Mouse (Mus musculus) liver, embryonic 13.5 days (tissue): ENCODE measurements around the gene Parvb. TPM values are rescaled to one million over a fixed set of nuclear protein-coding genes. Genes with fewer than 3 reads are reported as not detected.
"Not testable (repeated sequence)": the region's sequence is repeated elsewhere in the genome, so short reads cannot be mapped to it uniquely, and the experiment has no call there.

Experiments
- ATAC-seq: fragments of 200-750 bp; cut with Nextera tagmentation; 2 replicates; pipeline ENCODE4 v1.8.0; 2017; ENCODE audit warnings: low read depth, mild to moderate bottlenecking, moderate number of reproducible peaks, moderate library complexity
- DNase-seq: peaks from one replicate; pipeline ENCODE4 v3.0.0; 2022
- H3K27ac ChIP-seq: fragments of 300-500 bp; sonication (generic); 2 replicates; pipeline ENCODE4 v1.5.1; 2015; ENCODE audit warnings: moderate library complexity, mild to moderate bottlenecking, inconsistent platforms
- H3K27me3 ChIP-seq: fragments of 300-500 bp; sonication (generic); 2 replicates; pipeline ENCODE4 v1.6.1; 2015; ENCODE audit warnings: mild to moderate bottlenecking, inconsistent platforms
- H3K36me3 ChIP-seq: fragments of 300-500 bp; sonication (generic); 2 replicates; pipeline ENCODE4 v1.6.1; 2015; ENCODE audit warnings: mild to moderate bottlenecking, inconsistent platforms
- H3K4me1 ChIP-seq: fragments of 300-500 bp; sonication (generic); replicated peaks from 2 replicates; pipeline ENCODE4 v1.6.1; 2015; ENCODE audit warnings: inconsistent platforms
- H3K4me2 ChIP-seq: fragments of 300-500 bp; sonication (generic); 2 replicates; pipeline ENCODE4 v1.6.1; 2015; ENCODE audit warnings: inconsistent platforms, mild to moderate bottlenecking, moderate library complexity
- H3K4me3 ChIP-seq: fragments of 300-500 bp; sonication (generic); replicated peaks from 2 replicates; pipeline ENCODE4 v1.5.1; 2015; ENCODE audit warnings: mild to moderate bottlenecking, inconsistent platforms
- H3K9ac ChIP-seq: fragments of 300-500 bp; sonication (generic); 2 replicates; pipeline ENCODE4 v1.6.1; 2015; ENCODE audit warnings: mild to moderate bottlenecking, inconsistent platforms
- H3K9me3 ChIP-seq: fragments of 300-500 bp; sonication (generic); replicated peaks from 2 replicates; pipeline ENCODE4 v1.6.1; 2016; ENCODE audit warnings: inconsistent platforms
- WGBS: fragments of 180-500 bp; shearing (Covaris S2); methylation state at CpG from one replicate; pipeline ENCODE4 v1.1.7; 2015; ENCODE audit not compliant: insufficient replicate concordance; 5-methylcytosine and 5-hydroxymethylcytosine counted together
- polyA plus RNA-seq: library from polyadenylated mRNA; unstranded; fragments of >200 nt; fragmentation: Nextera tagmentation; extraction: Ambion mirVana; gene quantifications from 2 replicates; pipeline ENCODE4 v1.2.1, GENCODE M21; 2015

Parvb gene
- polyA plus RNA-seq, 1 experiment from 2014 or later = 6.7 TPM

DNA sequence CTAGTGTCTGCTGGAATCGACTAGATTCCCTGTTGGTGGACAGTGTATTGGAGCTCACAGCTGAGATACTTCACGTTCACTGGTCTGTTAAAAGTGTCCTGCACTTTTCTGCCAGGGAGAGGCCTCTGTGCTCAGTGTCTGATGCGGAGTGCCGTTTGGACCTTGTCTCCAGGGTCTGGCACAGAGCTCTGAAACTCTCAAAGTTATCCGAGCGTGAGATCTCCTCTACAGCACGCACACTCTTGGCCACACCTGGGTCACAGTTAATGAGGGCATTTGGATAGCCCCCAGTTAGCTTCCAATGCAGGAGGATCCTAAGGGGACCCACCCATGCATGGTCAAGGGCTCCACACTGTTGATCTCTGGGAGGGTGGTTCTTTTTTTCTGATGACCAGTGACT is 46.2 kb downstream of the Parvb start:
- Histone ChIP-seq H3K36me3 (peaks cover 12% of the 10 kb centered on the region), H3K4me1 (no peaks in the 10 kb centered on the region), H3K27me3 (no peaks in the 10 kb centered on the region), H3K27ac (no peak overlapping the region), H3K4me3 (no peak overlapping the region), H3K9me3 (no peaks in the 10 kb centered on the region), H3K9ac (no peak overlapping the region), H3K4me2 (no peak overlapping the region)
- WGBS = 79% methylated on average over 7 of the region's 7 CpGs
- DNase-seq (no peak), ATAC-seq (no peak)

DNA sequence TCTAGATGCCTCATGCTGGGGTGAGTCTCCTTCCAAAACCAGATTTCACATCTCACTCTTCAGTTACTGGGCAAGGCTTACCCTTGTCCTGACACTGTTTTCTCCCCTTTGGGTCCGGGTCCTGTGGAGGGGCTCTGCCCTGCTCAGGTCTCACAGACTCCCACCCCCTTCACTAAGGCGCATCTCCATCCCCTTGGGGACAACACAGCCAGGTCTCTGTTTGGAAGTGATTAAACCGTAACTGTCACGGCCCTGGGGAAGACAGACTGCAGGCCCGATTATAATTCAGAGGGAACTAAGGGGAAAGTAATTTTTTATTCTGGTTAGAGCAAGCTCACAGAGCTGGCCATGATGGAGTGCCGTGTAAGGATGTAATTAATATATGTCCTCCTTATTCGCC is 46.8 kb downstream of the Parvb start:
- no peak overlapping the region for H3K4me3 ChIP-seq
- H3K4me1 ChIP-seq = no peaks in the 10 kb centered on the region
- H3K9me3 ChIP-seq = no peaks in the 10 kb centered on the region
- no peak overlapping the region for H3K4me2 ChIP-seq
- 81% methylated on average over 7 of the region's 7 CpGs for WGBS
- H3K36me3 ChIP-seq = peaks cover 7% of the 10 kb centered on the region
- DNase-seq (no peak), ATAC-seq (no peak)
- H3K27ac ChIP-seq = no peak overlapping the region
- H3K9ac ChIP-seq = no peak overlapping the region
- no peaks in the 10 kb centered on the region for H3K27me3 ChIP-seq

DNA sequence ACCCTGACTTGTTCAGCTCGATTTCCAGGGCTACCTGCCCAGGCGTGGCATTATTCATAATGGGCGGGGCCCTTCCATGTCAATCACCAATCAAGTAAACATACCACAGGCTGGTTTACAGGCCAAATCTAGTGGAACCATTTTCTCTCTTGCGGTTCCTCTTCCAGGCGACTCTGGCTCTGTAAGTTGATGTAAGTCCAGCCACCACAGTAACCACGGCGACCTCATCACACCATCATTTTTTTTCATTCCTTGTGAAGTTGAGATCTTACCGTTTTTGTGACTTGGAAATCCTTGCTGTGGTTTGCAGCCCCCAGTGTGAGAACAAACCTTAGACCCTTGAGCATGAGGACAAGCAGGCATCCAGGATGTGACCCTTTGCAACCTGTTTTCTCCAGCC is 48.5 kb downstream of the Parvb start:
- Histone ChIP-seq H3K9me3 (no peaks in the 10 kb centered on the region), H3K36me3 (no peaks in the 10 kb centered on the region), H3K4me3 (no peak overlapping the region), H3K4me1 (no peaks in the 10 kb centered on the region), H3K27ac (no peak overlapping the region), H3K27me3 (no peaks in the 10 kb centered on the region), H3K4me2 (no peak overlapping the region), H3K9ac (no peak overlapping the region)
- 50% methylated on average over 8 of the region's 8 CpGs for WGBS
- DNase-seq (no peak), ATAC-seq (no peak)

DNA sequence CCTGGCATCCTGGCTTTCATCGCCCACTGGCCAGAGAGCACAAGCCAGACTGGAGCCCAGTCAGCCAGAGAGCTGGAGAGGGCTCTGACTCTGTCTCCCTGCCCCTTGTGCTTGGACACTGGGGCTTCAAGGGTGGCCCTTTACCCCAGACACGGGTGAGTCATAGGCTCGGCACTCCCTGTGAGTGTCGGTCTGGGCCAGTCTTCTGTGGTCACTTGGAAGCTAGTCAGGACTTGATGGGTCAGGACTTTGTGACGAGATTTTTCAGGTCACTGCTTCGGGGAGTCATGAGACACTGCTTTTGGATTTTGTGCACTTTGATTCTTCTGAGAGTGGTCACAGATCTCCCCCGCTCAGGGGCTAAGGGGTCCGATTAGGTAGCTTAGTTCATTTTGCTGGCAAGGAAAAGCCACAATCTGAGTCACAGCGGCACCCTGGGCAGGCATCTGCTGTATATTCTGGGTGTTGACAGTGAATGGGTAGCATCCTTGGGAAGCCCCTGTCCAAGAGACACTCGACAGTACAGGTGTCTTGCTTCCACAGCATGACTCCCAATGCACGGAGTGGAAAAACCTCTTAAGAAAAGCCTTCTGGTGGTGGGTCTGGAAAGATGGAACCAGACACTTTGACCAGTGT is 49.0 kb downstream of the Parvb start:
- Histone ChIP-seq H3K9ac (no peak overlapping the region), H3K36me3 (no peaks in the 10 kb centered on the region), H3K27ac (no peak overlapping the region), H3K4me2 (no peak overlapping the region), H3K4me3 (no peak overlapping the region), H3K9me3 (no peaks in the 10 kb centered on the region), H3K27me3 (no peaks in the 10 kb centered on the region), H3K4me1 (no peaks in the 10 kb centered on the region)
- WGBS = 74% methylated on average over 11 of the region's 11 CpGs
- DNase-seq (no peak), ATAC-seq (no peak)

DNA sequence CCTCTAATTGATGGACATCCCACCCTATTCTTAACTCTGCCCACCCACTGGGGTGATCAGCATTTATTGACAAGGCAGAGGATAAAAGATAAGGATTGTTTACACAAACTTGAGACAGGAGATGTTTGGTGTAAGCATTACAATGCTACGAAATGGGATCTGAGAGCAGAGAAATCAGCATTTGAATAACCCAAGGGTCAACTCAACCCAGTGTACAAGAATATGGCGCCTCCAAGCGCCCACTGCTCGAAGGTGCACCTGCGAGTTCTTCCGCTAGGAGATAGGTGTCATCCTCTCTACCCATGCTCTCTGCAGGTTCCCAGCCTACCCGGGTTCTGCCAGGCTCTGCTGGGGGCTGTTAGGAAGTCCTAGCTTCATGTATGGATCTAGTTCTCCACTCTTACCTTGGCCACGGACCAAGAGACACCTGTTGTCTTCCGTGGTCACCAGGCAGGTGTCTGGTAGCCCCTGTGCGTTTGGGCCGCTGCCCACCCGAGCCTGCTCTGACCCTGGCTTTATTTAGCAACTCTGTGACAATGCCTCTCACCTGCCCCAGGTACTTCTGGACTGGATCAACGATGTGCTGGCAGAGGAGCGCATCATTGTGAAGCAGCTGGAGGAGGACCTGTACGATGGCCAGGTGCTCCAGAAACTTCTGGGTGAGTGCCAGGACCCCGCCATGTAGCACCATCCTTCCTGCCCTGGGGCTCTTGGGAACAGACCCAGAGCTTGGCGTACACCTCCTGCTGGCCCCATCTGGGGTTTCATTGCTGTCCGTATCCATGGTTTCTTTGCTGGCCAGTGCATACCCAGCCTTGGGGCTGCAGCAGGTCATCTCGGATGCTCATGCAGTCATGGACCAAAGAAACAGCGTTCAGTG is 50.6 kb downstream of the Parvb start:
- 69% methylated on average over 20 of the region's 20 CpGs for WGBS
- H3K4me2 ChIP-seq = no peak overlapping the region
- no peaks in the 10 kb centered on the region for H3K27me3 ChIP-seq
- H3K9ac ChIP-seq = no peak overlapping the region
- DNase-seq (no peak), ATAC-seq (no peak)
- H3K27ac ChIP-seq = no peak overlapping the region
- no peaks in the 10 kb centered on the region for H3K36me3 ChIP-seq
- H3K4me3 ChIP-seq = no peak overlapping the region
- no peaks in the 10 kb centered on the region for H3K9me3 ChIP-seq
- H3K4me1 ChIP-seq = no peaks in the 10 kb centered on the region

DNA sequence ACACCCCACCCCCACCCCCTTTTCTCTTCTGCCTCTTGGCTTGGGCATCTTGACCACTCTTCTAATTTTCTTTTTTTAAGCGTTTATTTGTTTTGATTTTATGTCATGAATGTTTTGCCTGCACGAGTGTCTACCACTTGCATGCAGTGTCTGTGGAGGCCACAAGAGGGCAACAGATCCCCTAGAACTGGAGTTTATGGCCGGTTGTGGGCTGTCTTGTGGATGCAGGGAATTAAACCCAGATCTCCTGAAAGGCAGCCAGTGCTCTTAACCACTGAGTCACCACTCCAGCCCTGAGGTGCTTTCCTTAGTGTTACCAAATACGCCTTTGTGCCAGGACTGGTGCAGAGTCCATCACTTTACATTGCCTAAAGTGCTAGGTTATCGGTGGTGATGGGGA is 52.2 kb downstream of the Parvb start:
- Histone ChIP-seq H3K4me2 (no peak overlapping the region), H3K4me1 (no peaks in the 10 kb centered on the region), H3K27ac (no peak overlapping the region), H3K4me3 (no peak overlapping the region), H3K36me3 (no peaks in the 10 kb centered on the region), H3K9ac (no peak overlapping the region), H3K27me3 (no peaks in the 10 kb centered on the region), H3K9me3 (no peaks in the 10 kb centered on the region)
- ATAC-seq = no peak
- WGBS = 50% methylated on average over 5 of the region's 5 CpGs
- peak; percentile 16 for DNase-seq

DNA sequence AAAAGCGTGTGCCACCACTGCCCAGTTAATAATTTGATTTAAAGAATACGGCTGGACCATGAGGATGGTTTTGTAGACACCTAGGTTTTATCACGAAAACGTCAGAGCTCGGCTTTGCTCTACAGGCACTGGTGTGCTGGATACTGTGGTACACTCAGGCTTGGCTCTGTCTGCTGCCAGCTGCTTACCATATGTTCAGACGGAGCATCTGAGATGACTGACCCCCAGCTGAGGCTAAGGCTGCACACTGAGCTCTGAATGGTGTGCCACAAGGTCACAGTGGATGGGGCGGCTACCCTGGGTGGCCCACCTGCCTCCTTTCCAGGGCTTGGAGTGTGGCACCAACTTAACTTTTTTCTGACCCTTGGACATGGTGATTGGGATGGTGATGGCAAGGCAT is 53.6 kb downstream of the Parvb start:
- H3K4me3 ChIP-seq = no peak overlapping the region
- no peak for DNase-seq
- H3K9me3 ChIP-seq = no peaks in the 10 kb centered on the region
- H3K27ac ChIP-seq = no peak overlapping the region
- H3K36me3 ChIP-seq = peaks cover 4% of the 10 kb centered on the region; the same call in 1 of the 2 replicates
- no peaks in the 10 kb centered on the region for H3K27me3 ChIP-seq
- H3K9ac ChIP-seq = no peak overlapping the region
- 77% methylated on average over 7 of the region's 7 CpGs for WGBS
- ATAC-seq = no peak
- no peak overlapping the region for H3K4me2 ChIP-seq
- H3K4me1 ChIP-seq = no peaks in the 10 kb centered on the region

DNA sequence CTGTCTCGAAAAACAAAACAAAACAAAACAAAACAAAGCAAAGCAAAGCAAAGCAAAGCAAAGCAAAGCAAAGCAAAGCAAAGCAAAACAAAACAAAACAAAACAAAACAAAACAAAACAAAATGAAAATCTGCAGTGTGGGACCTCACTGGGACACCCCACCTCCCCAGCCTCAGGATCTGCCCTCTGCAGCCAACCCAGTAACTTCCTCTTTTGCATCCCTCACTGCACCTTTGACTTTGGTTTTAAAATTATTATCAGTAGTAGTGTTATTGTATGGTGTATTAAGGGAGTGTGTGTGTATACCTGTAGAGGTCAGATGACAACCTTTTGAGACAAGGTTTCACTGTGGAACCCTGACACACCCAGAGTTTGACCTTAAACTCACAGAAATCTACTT is 57.1 kb downstream of the Parvb start:
- H3K9me3 ChIP-seq, H3K4me2 ChIP-seq, H3K27me3 ChIP-seq, ATAC-seq, H3K9ac ChIP-seq, H3K4me3 ChIP-seq, DNase-seq, H3K27ac ChIP-seq, H3K4me1 ChIP-seq: not testable (repeated sequence)
- H3K36me3 ChIP-seq = peaks cover 11% of the 10 kb centered on the region; the same call in 1 of the 2 replicates
- WGBS = 56% methylated on average over 1 of the region's 1 CpGs

DNA sequence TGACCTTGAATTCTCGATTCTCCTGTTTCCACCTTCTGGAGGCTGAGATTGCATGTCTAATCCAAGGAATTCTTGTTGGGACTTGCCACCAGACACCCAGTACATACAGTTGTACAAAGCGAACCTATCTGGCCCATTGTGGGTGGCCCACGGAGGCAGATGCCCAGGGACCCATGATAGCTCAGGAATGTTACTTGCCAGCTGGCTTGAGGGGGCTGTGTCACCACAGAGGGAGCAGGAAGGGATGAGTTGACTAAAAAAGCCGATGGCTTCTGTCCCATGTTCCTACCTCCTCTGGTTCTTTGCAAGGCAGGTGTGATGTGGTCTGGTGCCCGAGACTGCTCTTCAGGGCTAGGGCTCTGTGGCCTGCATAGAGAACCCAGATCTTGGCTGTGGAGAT is 59.3 kb downstream of the Parvb start:
- no peak overlapping the region for H3K27ac ChIP-seq
- H3K4me3 ChIP-seq = no peak overlapping the region
- H3K4me1 ChIP-seq = no peaks in the 10 kb centered on the region
- H3K36me3 ChIP-seq = peaks cover 15% of the 10 kb centered on the region
- H3K4me2 ChIP-seq = no peak overlapping the region
- no peak overlapping the region for H3K9ac ChIP-seq
- no peak for ATAC-seq
- no peaks in the 10 kb centered on the region for H3K9me3 ChIP-seq
- no peaks in the 10 kb centered on the region for H3K27me3 ChIP-seq
- 72% methylated on average over 5 of the region's 5 CpGs for WGBS
- no peak for DNase-seq

DNA sequence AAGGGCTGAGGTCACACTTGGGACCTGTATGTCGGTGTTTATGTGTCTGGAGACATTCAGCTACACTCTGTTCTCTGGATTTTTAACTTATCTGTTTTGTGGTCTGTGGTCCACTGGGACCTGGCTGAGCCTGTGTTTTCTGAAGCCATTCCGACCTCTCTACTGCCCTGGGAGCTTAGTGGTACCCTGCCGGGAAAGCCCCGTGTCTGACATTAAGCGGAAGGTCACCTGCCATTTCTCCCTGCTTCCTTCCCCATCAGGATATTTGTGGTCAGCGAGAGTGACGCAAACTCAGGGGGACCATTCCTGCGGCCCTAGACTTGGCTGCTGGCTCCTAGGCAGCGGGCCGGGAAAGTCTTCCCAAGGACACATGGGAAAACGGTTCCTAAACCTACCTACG is 61.7 kb downstream of the Parvb start:
- no peak for DNase-seq
- H3K4me1 ChIP-seq = no peaks in the 10 kb centered on the region; the same call in 1 of the 2 replicates
- H3K36me3 ChIP-seq = peaks cover 15% of the 10 kb centered on the region
- H3K4me2 ChIP-seq = no peak overlapping the region
- H3K27ac ChIP-seq = no peak overlapping the region
- ATAC-seq = no peak
- no peaks in the 10 kb centered on the region for H3K9me3 ChIP-seq
- WGBS = 52% methylated on average over 12 of the region's 12 CpGs
- H3K27me3 ChIP-seq = no peaks in the 10 kb centered on the region
- no peak overlapping the region for H3K9ac ChIP-seq
- no peak overlapping the region for H3K4me3 ChIP-seq

DNA sequence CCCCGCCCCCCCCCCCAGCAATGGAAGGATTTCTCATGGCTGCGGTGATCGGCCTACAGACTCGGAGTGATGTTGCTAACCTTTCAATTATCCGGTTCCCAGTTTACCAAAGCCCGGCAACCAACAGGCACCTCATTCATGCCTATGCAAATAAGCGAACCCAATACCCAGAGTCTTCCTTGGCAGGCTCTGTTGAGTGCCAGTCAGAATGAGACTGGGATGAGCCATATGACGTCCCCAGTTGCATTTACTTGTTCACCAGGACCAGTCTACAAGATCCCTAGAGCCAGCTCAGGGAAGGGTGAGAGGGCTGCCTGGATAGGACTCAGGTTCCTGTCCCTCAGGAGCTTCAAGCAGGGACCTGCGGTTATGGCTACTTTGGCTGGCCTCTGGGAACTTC is 62.5 kb downstream of the Parvb start:
- Histone ChIP-seq H3K27ac (no peak overlapping the region), H3K9ac (no peak overlapping the region), H3K9me3 (no peaks in the 10 kb centered on the region), H3K27me3 (no peaks in the 10 kb centered on the region), H3K36me3 (peaks cover 15% of the 10 kb centered on the region), H3K4me3 (no peak overlapping the region), H3K4me2 (no peak overlapping the region), H3K4me1 (no peaks in the 10 kb centered on the region; the same call in 1 of the 2 replicates)
- DNase-seq = no peak
- 77% methylated on average over 9 of the region's 9 CpGs for WGBS
- no peak for ATAC-seq

DNA sequence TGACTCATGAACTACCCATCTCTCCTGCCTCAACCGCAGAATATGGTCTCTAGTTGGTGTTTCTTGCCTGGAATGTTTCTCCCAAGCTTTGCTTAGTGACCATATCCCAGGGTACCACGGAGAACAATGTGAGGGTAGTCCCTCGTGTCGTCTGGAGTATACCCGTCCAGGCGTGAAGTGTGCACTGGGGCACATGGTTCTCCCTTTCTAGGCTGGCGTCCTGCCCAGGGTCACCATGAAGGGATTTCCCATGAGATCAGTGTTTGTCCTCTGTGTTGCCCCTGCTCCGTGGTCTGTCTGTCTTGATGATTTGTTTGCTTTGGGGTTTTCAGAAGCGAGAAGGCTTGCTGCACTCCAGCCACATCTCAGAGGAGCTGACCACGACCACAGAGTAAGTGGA is 63.4 kb downstream of the Parvb start:
- WGBS = 68% methylated on average over 10 of the region's 10 CpGs
- Histone ChIP-seq H3K4me2 (no peak overlapping the region), H3K27ac (no peak overlapping the region), H3K27me3 (no peaks in the 10 kb centered on the region), H3K9me3 (no peaks in the 10 kb centered on the region), H3K4me3 (no peak overlapping the region), H3K9ac (no peak overlapping the region), H3K4me1 (peaks cover 3% of the 10 kb centered on the region), H3K36me3 (peaks cover 12% of the 10 kb centered on the region)
- DNase-seq (no peak), ATAC-seq (no peak)
